Mouse (Mus musculus) kidney, embryonic 14.5 days (tissue): ENCODE data around the gene D6Ertd527e. TPM values are rescaled to one million over a fixed set of nuclear protein-coding genes. Genes with fewer than 3 reads are reported as not detected.

Source experiments
- ATAC-seq: fragments of 200-750 bp; cut with Nextera tagmentation; 2 replicates; pipeline ENCODE4 v1.8.0; 2017; ENCODE audit warnings: moderate number of reproducible peaks, mild to moderate bottlenecking, moderate TSS enrichment, moderate library complexity; ENCODE audit not compliant: low FRiP score, low TSS enrichment
- H3K27ac ChIP-seq: fragments of 300-500 bp; sonication (generic); 2 replicates; pipeline ENCODE4 v1.5.1; 2014; ENCODE audit warnings: low read depth, mild to moderate bottlenecking, low read length, moderate library complexity, mixed read lengths
- H3K27me3 ChIP-seq: fragments of 300-500 bp; sonication (generic); 2 replicates; pipeline ENCODE4 v1.6.1; 2014; ENCODE audit warnings: mild to moderate bottlenecking, low read length; ENCODE audit not compliant: control insufficient read depth, insufficient read depth
- H3K36me3 ChIP-seq: fragments of 300-500 bp; sonication (generic); 2 replicates; pipeline ENCODE4 v1.6.1; 2014; ENCODE audit warnings: low read length, mixed read lengths; ENCODE audit not compliant: control insufficient read depth, insufficient read depth
- H3K4me1 ChIP-seq: fragments of 300-500 bp; sonication (generic); 2 replicates; pipeline ENCODE4 v1.6.1; 2014; ENCODE audit warnings: low read length, mixed read lengths; ENCODE audit not compliant: control insufficient read depth, insufficient read depth
- H3K4me2 ChIP-seq: fragments of 300-500 bp; sonication (generic); replicated peaks from 2 replicates; pipeline ENCODE4 v1.6.1; 2014; ENCODE audit warnings: low read depth, mild to moderate bottlenecking, low read length
- H3K4me3 ChIP-seq: fragments of 300-500 bp; sonication (generic); 2 replicates; pipeline ENCODE4 v1.5.1; 2014; ENCODE audit warnings: mild to moderate bottlenecking, low read length
- H3K9ac ChIP-seq: fragments of 300-500 bp; sonication (generic); 2 replicates; pipeline ENCODE4 v1.6.1; 2014; ENCODE audit warnings: low read depth, mild to moderate bottlenecking, low read length, moderate library complexity
- H3K9me3 ChIP-seq: fragments of 300-500 bp; sonication (generic); 2 replicates; pipeline ENCODE4 v1.6.1; 2016; ENCODE audit warnings: low read length; ENCODE audit not compliant: control insufficient read depth
- WGBS: fragments of 180-500 bp; shearing (Covaris S2); extraction: QIAGEN DNeasy Blood & Tissue Kit; methylation state at CpG from one replicate; pipeline ENCODE4 v1.1.7; 2014; 5-methylcytosine and 5-hydroxymethylcytosine counted together
- polyA plus RNA-seq: library from polyadenylated mRNA; unstranded; fragments of >200 nt; fragmentation: Nextera tagmentation; extraction: Ambion mirVana; gene quantifications from 2 replicates; pipeline ENCODE4 v1.2.1, GENCODE M21; 2014

D6Ertd527e gene
- polyA plus RNA-seq, 1 experiment from 2014 or later: 0.26 TPM

DNA sequence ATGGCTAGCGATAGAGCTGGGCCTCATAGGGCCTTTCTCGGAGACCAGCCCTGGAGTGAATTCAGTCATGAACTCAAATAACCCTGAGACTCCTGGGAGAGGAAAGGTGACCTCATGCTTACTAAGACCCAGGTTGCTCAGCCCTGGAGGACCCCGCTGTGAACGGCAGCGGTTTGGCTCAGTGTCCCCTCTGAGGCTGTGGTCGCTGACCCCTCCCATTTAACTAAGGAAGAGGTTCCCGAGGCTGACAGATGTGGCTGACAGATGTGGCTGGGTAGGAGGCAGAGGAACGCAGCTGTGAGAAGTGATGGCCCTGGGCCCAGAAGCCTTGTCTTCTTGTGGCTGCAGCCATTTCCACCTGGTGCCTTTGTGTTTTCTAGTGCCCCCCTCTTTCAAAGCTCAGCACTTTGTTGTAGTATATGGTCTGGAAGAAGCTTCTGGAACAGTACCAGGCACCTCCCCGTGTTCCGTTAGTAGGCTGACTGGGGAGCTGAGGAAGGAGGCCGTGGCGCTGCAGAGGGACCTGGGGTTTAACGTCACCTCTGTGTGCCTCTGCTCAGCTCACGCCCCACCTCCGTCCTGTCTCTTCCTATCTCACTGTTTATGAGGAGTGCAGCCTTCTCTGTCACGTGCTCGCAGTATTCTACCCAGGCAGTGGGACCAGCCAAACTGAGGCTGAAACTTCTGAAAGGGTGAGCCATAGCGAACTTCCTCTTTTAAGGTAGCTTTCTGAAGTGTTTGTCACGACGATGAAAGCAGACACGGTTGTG lies 48.1 kb downstream of the D6Ertd527e start:
- no peak overlapping the region for H3K4me2 ChIP-seq
- no peak overlapping the region for H3K4me3 ChIP-seq
- no peak overlapping the region for H3K9ac ChIP-seq
- no peak overlapping the region for H3K27ac ChIP-seq
- no peak for ATAC-seq
- 0 out of 2 replicates have a peak, but pooled peaks cover 4% of the 10 kb centered on the region for H3K4me1 ChIP-seq
- WGBS: 61% methylated on average over 21 of the region's 21 CpGs
- no peaks in the 10 kb centered on the region for H3K27me3 ChIP-seq
- no peaks in the 10 kb centered on the region for H3K36me3 ChIP-seq
- no peaks in the 10 kb centered on the region for H3K9me3 ChIP-seq

GRCm38 (mm10) chr6:87153231-87153580 lies 48.7 kb downstream of the D6Ertd527e start:
- no peaks in the 10 kb centered on the region for H3K9me3 ChIP-seq
- H3K27ac ChIP-seq: no peak overlapping the region
- no peaks in the 10 kb centered on the region for H3K36me3 ChIP-seq
- no peaks in the 10 kb centered on the region for H3K27me3 ChIP-seq
- ATAC-seq: no peak
- 84% methylated on average over 7 of the region's 7 CpGs for WGBS
- H3K4me3 ChIP-seq: no peak overlapping the region
- no peak overlapping the region for H3K4me2 ChIP-seq
- no peak overlapping the region for H3K9ac ChIP-seq
- H3K4me1 ChIP-seq: 0 out of 2 replicates have a peak, but pooled peaks cover 4% of the 10 kb centered on the region

DNA sequence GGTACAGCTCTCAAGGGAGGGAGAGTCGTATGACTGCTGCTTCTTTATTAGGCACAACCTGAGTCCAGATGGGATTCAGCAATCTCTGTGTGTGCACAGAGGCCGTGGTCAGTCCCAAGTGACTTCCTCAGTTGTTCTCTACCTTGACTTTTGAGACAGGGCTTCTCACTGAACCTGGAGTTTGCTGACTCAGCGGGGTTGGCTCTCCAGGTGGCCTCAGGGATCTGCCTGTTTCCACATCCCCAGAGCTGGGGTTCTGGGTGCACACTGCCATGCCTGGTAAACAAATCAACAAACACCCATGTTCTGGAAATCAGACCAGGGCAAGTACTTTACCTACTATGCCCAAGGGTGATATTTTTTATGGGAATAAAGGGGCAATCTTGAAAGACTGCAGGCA lies 49.3 kb downstream of the D6Ertd527e start:
- Histone ChIP-seq H3K27ac (no peak overlapping the region), H3K36me3 (no peaks in the 10 kb centered on the region), H3K4me2 (no peak overlapping the region), H3K27me3 (no peaks in the 10 kb centered on the region), H3K9ac (no peak overlapping the region), H3K4me3 (no peak overlapping the region), H3K9me3 (no peaks in the 10 kb centered on the region), H3K4me1 (0 out of 2 replicates have a peak, but pooled peaks cover 4% of the 10 kb centered on the region)
- no peak for ATAC-seq
- WGBS: 88% methylated on average over 3 of the region's 3 CpGs

GRCm38 (mm10) chr6:87158062-87158623 lies 53.6 kb downstream of the D6Ertd527e start:
- H3K27me3 ChIP-seq: no peaks in the 10 kb centered on the region
- no peak for ATAC-seq
- no peaks in the 10 kb centered on the region for H3K36me3 ChIP-seq
- H3K4me3 ChIP-seq: no peak overlapping the region
- no peak overlapping the region for H3K4me2 ChIP-seq
- 86% methylated on average over 7 of the region's 7 CpGs for WGBS
- H3K9me3 ChIP-seq: no peaks in the 10 kb centered on the region
- no peak overlapping the region for H3K27ac ChIP-seq
- H3K9ac ChIP-seq: no peak overlapping the region
- peaks cover 12% of the 10 kb centered on the region; the same call in 1 of the 2 replicates for H3K4me1 ChIP-seq

DNA sequence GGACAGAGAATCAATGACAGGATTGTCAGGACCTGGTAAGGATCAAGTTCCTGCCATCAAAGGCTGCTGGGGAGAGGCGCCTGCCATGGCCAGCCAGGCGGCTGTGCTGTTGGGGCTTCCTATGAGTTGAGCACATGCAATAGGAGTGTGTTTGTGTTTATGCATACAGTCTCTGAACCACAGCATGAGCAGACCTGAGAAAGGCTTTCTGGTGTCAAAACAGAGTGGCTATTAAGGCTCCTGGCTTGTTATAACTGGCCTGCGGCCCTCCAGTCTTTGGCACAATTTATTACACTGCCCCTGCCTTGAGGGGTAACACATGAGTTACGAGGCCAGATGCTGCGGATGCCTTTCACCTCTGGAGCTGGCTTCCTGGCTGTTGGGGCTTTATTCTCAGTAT lies 55.6 kb downstream of the D6Ertd527e start:
- ATAC-seq: 0 out of 2 replicates have a peak, but pooled peaks have one; percentile 21
- Histone ChIP-seq H3K4me1 (peaks cover 12% of the 10 kb centered on the region; the same call in 1 of the 2 replicates), H3K4me2 (no peak overlapping the region), H3K9me3 (no peaks in the 10 kb centered on the region), H3K9ac (no peak overlapping the region), H3K27ac (no peak overlapping the region; the same call in 1 of the 2 replicates), H3K36me3 (no peaks in the 10 kb centered on the region), H3K27me3 (no peaks in the 10 kb centered on the region), H3K4me3 (no peak overlapping the region)
- 31% methylated on average over 5 of the region's 5 CpGs for WGBS

GRCm38 (mm10) chr6:87161391-87162263 lies 57.1 kb downstream of the D6Ertd527e start:
- Histone ChIP-seq H3K36me3 (no peaks in the 10 kb centered on the region; the same call in 1 of the 2 replicates), H3K4me3 (no peak overlapping the region), H3K4me2 (no peak overlapping the region), H3K4me1 (peaks cover 12% of the 10 kb centered on the region; the same call in 1 of the 2 replicates), H3K27ac (0 out of 2 replicates have a peak overlapping the region, but pooled peaks have one; percentile 4), H3K9ac (no peak overlapping the region), H3K9me3 (no peaks in the 10 kb centered on the region), H3K27me3 (no peaks in the 10 kb centered on the region)
- ATAC-seq: peak; percentile 45; the same call in 1 of the 2 replicates
- WGBS: 51% methylated on average over 12 of the region's 12 CpGs

Other genes with a start within 250 kb of the D6Ertd527e start
- gene Nfu1, start 95.5 kb upstream of the D6Ertd527e start, polyA plus RNA-seq: 102 and 119 TPM in 2 replicates
- gene Gfpt1, start 61.9 kb upstream of the D6Ertd527e start, polyA plus RNA-seq: 16.8 and 22.3 TPM in 2 replicates
- 7.4 and 7.7 TPM in 2 replicates for gene Antxr1, start 231.1 kb downstream of the D6Ertd527e start, polyA plus RNA-seq
- not detected in 2 replicates for gene Gkn1, start 246.2 kb downstream of the D6Ertd527e start, polyA plus RNA-seq